Mouse (Mus musculus) heart, postnatal 14 days (tissue): ENCODE measurements around the gene Heatr6. TPM values are rescaled to one million over a fixed set of nuclear protein-coding genes. Genes with fewer than 3 reads are reported as not detected.
A peak's percentile ranks its signal among the peaks of the same experiment; 100 is the strongest.

ENCODE experiments used
- DNase-seq, 2 experiments: peaks; one replicate each; pipeline ENCODE4 v3.0.0; 2021 to 2022
- intact Hi-C: fragments of 180-260 bp; cut with DNase I; formaldehyde crosslinking; loops from one replicate; pipeline ENCODE4 v1.15.1; 2025
- long read RNA-seq, 2 experiments: library from polyadenylated mRNA; stranded (forward); transcript quantifications; one replicate each; pipeline ENCODE4 v2.0.0; 2021
- total RNA-seq, 2 experiments: library from RNA; stranded (reverse); gene quantifications; 2 replicates each; pipeline ENCODE4 v1.2.3; 2021

The Heatr6 gene
- 1 to 10 TPM; 6.1 to 7.7 TPM for total RNA-seq
- long read RNA-seq, experiment 1, full-length matches to known transcripts = 6 of 8 reads
- long read RNA-seq, experiment 1, partial matches to known transcripts = 1 of 8 reads
- long read RNA-seq, experiment 1, other reads (novel, unspliced or antisense) = 1 of 8 reads
- long read RNA-seq, experiment 2, full-length matches to known transcripts = 5 of 5 reads
- long read RNA-seq, experiment 2, partial matches to known transcripts = 0 of 5 reads
- long read RNA-seq, experiment 2, other reads (novel, unspliced or antisense) = 0 of 5 reads

DNA sequence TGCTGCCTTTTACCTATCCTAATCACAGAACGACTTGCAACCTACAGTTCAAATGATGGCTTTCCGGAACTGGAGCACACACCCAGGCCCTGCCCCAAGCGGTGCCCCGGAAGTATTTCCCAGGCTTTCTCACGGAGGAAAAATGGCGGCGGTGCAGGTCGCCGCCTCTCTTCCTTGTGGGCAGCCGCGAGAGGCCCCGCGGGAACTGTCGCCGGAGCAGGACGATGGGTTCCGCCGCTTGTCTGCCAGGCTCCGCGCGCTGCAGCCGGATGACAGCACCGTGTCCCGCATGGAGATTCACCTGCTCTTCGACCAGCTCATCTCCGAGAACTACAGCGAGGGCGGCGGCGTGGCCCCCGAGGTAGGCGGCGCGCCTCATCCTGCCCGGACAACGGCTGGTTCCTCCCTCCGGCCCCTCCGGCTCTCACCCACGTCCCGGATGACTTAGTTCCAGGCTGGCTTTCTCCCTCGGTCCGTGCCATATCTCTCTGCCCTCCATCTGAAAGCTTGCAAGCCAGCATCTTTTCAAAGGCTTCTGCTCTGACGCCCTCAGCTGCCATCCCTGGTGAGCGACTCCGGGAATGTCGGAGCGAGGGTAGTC is at the start of gene Heatr6:
Gene Heatr6 (plus strand): TSS at position 116 of the 601 bp plus-strand sequence.
- intact Hi-C loops = no loop called here
- DNase-seq = peak; percentile 88 to 94

DNA sequence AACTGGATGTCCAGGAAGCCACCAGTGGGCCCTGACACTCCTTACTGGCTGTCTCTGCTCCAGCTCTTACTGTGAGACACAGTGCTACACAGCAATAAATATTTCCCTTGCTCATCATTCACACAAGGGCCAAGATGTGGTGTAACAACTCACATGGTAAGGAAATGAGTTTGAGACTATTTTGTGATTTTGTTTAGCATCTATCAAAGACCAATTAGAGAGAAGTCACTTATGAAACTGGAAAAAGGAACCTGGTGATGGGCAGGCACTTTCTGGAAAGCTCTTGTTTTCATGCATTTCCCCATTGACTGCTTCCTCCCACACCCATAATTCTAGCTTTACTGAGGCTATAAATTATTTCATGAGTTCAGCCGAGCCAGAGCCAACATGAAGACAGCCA is 49.8 kb upstream of the Heatr6 start, which contains the start of gene Wfdc17:
Gene Wfdc17 (plus strand): TSS at position 287 of the 400 bp plus-strand sequence.
- no peak for DNase-seq
- intact Hi-C loops = loop anchor here (1.0 kb wide), 1 partner anchor 16 kb away; no protein-coding TSS in a partner anchor

DNA sequence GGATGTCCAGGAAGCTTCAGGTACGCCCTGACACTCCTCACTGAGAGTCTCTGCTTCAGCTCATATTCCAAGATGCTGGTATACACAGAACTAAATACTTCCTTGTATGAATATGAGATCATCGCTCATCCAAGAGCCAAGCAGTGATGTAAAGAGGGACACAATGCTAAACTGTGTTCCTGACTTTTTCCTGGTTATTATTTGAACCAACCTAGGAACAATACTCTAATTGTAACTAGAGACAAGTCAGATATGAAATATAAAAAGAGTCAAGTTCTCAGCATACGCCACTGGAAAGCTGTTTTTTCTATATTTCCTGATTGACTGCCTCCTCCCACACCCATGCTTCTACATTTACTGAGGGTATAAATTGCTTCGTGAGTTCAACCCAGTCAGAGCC is 44.8 kb upstream of the Heatr6 start, which contains the start of gene Wfdc18:
Gene Wfdc18 (plus strand): TSS at position 301 of the 400 bp plus-strand sequence.
- intact Hi-C loops = loop anchor here (1.0 kb wide), 1 partner anchor 21 kb away; no protein-coding TSS in a partner anchor
- DNase-seq = no peak

DNA sequence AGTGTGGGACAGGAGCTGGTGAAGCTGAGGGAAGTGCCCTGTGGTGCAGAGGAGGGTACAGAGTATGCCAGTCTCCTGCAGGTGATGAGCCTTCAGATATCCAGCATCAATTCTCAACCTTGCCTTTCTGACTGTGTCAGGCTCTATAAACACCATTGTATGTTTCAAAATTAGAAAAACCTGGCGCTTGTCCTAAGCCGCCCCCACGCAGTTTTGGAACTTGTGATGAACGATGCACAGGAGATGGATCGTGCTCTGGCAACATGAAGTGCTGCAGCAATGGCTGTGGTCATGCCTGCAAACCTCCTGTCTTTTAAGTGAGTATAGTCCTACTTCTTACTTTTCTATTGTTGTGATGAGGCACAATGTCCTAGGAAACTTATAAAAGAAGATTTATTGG is 43.8 kb upstream of the Heatr6 start:
- DNase-seq = no peak
- intact Hi-C loops = no loop called here

DNA sequence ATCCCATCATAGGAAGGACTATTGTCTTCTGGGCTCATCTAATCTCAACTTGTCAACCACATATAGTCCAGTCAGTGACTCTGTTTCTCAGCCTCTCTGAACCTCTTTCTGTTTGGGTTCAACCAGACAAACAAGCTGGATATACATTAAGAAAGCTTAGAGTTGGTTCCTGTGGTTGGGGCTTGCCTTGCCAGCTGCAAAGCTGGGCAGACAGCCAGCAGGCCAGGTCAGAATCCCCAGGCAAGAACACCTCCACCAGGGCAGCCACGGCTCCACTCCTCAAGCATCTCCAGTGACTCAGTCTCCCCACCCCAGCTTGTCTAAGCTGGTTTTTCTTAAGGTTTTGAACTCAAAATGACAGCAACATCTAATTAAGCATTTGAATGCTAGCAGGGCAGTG is 40.8 kb upstream of the Heatr6 start:
- intact Hi-C loops = no loop called here
- no peak for DNase-seq

DNA sequence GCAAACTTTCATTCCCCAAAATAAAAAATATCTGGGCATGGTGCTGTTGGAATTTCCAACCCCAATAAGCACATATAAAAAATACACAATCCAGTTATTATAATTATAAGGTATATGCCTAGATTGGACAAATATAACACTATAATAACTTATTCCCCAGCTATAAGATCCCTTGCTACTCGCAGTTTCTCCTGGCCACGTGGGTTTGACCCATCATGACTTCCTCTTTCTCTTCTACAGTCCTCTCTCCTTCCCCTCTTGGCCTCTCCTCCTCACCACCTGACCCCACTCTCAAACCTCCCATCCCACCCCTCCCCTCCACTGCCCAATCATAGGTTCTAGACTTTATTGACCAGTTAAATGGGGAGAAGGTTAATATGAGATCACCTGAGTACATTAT is 39.6 kb upstream of the Heatr6 start:
- intact Hi-C loops = no loop called here
- DNase-seq = no peak

DNA sequence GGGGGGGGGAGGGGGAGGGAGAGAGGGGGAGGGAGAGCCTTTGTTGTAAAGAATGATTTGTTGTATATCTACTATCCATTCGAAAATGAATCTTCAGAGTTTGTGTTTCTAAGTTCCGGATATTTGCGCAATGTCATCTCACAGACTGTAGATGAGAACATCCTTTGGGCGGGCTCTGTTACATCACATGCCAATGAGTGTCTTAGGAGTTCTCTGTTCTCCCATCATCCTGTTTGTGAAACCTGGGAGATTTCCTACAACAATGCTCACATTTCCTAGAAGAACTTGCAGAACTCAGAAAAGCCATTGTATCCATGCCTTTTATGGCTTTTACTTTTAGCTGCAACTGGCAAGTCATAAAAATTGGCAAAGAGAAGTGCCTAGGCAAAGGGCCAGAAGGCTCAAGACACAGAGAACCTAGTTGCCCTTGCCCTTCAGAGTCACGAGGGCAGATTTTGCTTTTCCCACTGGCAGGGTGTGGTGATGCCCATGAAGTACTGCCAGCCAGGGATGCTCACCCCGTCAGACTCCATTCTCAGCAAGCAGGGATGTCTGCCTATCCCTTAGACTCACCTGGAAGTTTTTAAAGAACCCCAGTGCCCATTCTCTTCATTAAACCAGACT is 36.3 kb upstream of the Heatr6 start:
- DNase-seq = no peak
- intact Hi-C loops = no loop called here

DNA sequence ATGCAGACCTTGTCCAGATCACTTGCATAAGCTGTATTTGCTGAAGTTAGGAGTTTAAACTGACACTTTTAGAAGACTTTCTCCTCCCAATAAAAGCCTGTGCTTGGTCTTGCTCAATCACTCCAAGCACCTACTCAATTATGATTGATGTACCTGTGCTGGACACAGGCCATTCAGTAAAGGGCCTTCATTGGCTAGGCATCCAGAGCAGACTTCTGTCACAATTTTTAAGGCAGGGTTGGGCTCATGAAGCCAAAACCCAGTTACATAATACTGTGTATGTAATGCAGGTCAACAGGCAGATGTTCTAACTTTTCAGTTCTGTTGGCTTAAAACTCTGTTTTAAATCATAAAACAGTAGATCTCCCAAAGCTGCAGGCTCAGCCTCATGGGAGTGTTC is 32.7 kb upstream of the Heatr6 start:
- intact Hi-C loops = no loop called here
- DNase-seq = no peak

DNA sequence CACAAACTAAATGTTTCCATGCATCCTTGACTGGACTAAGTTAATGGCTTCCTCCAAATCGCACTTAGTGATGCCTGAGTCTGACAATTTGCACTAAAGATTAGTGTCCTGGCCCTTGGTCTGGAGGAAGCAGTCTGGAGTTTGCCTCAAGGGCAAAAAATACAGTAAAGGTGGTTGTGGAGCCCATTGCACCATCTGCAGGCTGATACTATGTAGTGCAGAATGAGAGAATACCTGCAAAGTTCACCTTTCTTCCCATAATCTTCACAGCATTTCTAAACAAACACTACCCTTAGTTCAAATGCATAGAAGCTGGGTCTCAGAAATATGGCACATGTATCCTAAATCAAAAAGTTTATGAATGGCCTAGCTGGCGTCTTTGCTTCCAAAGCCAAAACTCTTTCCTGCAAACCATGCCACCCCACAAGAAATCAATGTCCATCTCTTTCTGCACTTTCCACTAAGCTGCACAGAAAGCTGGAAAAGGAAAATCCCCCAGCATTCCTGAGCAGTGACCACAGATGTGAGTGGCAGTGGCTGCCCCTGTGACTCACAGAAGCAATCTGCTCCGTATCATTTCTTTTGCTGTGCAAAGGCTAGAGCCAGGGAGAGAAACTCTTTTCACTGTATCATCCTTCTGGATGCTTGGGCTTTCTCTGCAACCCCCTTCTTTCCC is 24.6 kb upstream of the Heatr6 start:
- intact Hi-C loops = no loop called here
- DNase-seq = no peak

DNA sequence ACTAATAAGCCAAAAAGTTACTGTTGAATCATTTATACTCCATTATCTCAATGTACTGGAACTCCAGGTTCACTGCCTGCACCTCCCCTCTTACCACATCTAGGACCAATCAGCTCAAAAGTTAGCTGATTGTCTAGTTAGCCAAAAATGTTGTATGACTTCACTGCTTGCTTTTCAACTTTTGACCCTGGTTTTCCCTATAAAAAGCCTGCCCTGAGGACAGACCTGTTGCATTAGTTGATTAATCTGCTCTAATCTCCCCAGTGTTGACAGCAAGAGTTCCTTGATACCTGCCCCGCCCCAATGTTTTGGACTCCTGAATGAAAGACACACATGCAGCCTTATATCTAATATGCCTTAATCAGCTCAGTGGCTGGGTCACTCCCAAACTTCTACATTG is 22.4 kb upstream of the Heatr6 start:
- no peak for DNase-seq
- intact Hi-C loops = no loop called here

DNA sequence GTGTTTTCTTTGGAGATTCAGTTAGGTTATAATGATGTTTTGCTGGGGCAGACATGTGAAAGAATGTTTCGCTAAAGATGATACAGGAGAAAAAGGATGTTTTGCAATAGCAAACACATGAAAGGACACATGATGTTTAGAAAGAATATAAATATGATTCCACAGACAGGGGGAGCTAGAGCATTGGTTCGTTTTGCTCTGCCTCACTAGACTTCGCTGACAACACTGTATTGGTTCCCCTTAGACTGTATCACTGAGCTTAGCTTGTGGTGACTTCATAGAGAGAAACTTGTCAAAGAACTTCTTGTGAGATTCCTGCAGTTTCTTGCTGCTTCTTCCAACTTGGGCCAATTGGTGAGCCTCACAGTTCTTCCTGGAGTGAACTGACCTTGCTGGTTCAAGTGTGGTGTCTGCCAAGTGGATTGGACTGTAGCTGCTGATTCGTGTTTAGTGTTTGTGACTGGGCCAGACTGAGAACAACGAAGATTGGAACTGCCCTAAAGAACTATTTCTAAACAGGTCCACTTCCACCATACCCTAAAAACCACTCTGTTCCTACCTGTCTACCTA is 20.3 kb upstream of the Heatr6 start:
- no peak for DNase-seq
- intact Hi-C loops = no loop called here

DNA sequence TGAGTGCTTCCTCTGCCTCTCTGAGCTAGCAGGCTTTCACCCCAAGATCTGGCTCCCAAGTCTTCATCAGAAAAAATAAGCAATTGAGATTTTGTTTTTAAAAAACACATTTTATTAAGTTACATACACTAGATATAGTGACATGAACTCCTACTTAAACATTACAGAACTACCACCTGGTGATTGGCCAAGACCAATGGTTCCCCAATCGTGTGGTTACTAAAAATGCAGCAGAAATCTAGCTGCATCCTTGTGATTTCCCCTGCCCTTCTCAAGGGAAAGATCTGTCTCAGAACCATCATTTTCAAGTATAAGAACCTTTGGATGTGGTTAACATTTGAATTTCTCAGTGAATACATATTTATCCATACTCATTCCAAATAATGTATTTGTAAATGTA is 19.3 kb upstream of the Heatr6 start:
- intact Hi-C loops = no loop called here
- DNase-seq = no peak

DNA sequence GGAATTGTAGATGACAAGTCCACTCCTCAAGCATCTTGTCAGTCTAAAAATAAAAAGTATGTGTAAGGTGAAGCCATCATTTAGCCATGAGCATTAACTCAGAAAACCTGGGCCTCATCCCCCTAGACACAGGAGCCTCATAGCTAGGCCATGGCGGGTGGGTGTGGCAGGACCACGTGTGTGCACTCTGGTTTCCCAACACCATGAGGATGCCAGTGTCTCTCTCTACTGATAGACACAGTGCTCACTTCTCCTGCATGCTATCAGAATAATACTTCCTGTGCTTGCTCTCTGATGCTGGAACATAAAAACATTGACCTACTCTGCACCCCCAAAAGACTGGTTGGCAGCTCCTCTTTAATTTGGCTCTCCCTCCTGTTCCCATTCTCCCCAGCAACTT is 17.6 kb upstream of the Heatr6 start:
- DNase-seq = no peak
- intact Hi-C loops = loop anchor here (5.0 kb wide), 2 partner anchors 94 to 294 kb away; no protein-coding TSS in a partner anchor

DNA sequence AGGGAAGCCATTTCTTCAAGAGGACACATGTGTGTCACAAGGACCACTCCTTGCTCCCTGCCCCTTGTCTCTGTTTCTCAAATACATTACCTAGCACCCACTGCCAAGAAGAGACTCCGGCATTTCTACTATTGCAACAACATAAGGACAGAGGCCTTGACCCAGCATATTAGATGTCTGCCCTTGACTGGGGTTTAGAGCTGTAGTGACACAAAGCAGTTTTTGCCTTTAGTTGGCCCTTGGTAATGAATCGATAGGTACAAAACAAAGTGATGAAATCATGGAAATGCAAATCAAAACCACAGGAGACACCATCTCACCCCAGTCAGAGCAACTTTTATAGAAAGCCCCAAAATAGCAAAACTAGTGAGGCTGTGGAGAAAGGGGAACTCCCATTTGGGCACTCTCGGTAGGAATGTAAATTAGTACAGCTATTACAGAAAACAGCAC is 16.4 kb upstream of the Heatr6 start:
- DNase-seq = no peak
- intact Hi-C loops = loop anchor here (5.0 kb wide), 2 partner anchors 95 to 295 kb away; no protein-coding TSS in a partner anchor

DNA sequence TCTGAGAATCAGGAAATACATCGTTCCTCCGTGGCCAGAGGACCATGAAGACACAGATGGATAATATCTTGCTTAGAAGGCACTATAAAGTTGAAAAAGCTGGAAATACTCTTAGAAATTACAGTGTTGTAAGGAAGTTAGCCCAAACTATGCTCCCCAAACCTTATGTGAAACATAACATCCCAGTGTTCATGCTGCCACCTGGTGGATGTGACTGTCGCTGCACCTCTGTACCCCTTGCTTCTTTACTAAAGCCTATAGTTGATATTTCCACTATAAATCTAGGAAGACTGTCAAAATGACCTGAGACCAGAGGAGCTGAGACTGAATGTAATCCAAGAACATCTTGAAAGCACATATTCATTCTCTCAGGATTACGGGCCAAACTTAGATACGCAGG is 14.3 kb upstream of the Heatr6 start:
- intact Hi-C loops = loop anchor here (1.0 to 5.0 kb wide), 3 partner anchors 97 to 297 kb away; no protein-coding TSS in a partner anchor
- DNase-seq = peak; percentile 73 to 87

DNA sequence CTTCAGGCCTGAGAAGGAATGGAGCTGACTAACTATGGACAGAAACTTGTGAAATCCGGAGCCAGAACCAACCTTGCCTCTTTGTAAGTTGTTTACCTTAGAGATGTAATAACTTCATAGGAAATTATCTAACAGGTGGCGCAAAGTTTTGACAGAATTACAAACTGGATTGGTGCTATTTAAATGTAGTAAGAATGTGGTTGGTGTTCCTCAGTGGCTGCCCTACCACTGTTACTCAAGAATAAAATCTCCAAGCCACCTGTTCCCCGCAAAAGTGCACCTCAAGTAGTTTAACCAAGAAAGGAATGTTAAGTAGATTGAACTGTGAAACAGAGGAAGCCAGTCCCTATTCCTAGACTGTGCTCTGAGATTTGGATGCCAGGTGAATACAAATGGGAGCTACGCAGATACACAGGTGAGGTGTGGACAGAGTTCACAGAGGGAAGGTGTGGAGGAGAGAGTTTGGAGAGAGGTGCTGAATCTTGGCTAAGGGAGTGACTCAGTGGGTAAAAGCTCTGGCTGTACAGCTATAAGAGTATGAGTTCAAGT is 13.0 kb upstream of the Heatr6 start:
- no peak for DNase-seq
- intact Hi-C loops = no loop called here

DNA sequence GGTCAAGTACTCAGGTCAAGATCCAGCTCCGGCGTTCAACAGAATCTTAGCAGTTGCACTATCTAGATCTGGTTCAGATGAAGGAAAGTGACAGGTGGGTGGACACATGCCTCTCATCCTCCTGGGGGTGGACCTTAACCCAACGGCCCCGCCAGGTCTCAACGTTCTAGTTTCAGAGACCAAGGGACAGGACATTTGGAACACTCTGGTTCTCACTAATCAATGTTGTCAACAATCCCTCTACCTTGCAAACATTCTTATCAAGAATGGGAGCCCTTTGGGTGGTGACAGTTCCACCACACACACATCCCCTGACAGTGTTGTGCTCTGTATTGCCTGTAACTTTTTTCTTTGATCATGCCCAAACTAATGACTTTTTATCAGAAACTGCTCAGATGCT is 11.7 kb upstream of the Heatr6 start:
- intact Hi-C loops = no loop called here
- DNase-seq = no peak

DNA sequence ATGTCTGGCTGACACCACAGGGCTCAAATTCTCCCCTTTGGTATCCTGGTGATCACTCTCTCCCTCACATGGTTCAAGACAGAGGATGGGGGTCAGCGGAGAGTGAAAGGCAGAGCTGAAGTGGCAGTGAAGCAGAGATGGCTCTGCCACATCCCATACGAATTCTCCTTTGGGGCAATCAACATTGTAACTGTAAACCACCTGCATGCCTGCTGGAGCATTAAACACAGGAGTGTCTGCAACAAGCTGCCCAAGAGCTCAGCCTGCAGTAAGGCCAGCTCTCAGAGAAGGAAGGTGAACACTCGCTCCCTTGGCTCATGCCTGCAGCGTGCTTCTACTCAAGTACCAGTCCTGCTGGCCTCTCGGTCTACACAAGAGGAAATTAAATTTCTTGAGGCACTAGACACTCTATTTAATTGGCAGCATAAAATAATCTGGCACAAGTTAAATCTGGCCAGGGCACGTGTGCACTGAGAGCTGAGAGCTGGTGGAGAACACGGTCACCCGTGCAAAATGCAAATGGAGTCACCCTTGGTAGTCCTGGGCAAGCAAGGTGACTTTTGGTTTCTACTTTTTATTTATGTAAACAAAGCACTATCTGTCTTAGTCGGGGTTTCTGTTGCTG is 10.7 kb upstream of the Heatr6 start:
- intact Hi-C loops = loop anchor here (1.0 kb wide), 1 partner anchor 189 kb away; no protein-coding TSS in a partner anchor
- DNase-seq = no peak

DNA sequence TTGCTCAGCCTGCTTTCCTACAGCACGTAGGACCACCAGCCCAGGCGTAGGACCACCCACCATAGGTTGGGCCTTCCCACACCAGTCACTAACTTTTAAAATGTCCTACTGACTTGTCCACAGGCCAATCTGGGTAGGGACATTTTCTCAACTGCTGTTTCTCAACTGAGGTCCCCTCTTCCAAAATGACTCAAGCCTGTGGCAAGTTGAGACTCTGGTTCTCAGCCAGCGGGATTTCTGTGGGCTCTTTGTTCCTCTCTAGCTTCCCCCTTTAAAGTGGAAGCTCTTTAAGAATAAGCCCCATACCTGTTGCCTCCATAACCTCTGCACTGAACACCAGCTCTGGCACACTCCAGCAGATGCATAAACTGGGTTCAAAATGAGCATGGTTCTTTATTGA is 10.0 kb upstream of the Heatr6 start:
- no peak for DNase-seq
- intact Hi-C loops = loop anchor here (1.0 kb wide), 1 partner anchor 189 kb away; no protein-coding TSS in a partner anchor

DNA sequence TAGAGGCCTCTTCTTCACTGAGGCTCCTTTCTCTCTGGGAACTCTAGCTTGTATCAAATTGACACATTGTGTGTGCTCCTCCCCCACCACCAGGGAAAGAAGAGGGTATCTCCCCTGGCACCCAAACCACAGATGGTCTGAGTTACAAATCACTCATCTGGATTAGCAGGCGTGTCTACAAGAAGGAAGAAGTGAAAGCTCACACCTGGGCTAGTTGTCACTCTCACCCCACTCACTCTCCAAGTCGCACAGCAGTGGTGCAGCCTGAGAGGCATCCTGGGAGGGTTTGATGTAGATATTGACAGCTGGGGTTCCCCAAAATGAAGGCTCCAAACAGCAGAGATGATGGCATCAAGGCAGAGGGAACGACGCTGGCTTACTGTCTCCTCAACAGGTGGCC is 7.3 kb upstream of the Heatr6 start:
- DNase-seq = no peak
- intact Hi-C loops = no loop called here
